ENCODE assay signal across 19 mouse cellular contexts in the genomic region with DNA sequence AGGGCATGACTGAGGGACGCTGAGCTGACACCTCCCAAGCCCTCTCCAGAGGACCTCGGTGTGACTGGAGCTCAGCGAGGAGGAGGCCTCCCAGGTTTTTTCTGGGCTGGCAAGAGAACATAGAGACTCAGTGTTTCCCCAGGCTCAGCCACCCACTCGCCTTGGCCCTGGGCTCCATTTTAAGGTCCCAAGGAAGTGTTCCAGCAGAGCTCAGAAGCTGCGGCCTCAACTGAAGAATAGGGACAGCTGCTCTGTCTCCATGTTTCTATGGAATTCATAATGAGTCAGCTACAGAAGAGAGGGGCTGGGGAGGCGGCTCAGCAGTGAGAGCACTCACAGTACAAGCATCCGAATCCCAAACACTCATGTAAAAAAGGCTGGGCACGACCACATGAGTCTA. TPM values are rescaled to one million over a fixed set of nuclear protein-coding genes. Genes with fewer than 3 reads are reported as not detected.
A peak's percentile ranks its signal among the peaks of the same experiment; 100 is the strongest.
DNase-seq lines count a peak whose midpoint lies in the region; ATAC-seq and TF ChIP-seq lines count a peak whose summit lies in the region.
"Had no signal": no experiment of that assay in that cellular context is flagged by ENCODE, and none has a peak within 500 bp of the region (broad histone marks: within the 10 kb centered on the region; RNA-seq: fewer than 3 reads in every experiment).

No protein-coding gene starts in this region.

- H3K4me2 ChIP-seq in stomach, postnatal 0 days (replicated peaks; ENCODE audit: low read depth) = no peak overlapping the region
- H3K4me2 ChIP-seq: neural tube, embryonic 12.5 days had no signal

- DNase-seq in left cerebral cortex, adult 11 months (ENCODE audit: low spot score) = peak; percentile 27
- no peak for DNase-seq in left cerebral cortex, postnatal 10 days (ENCODE audit: extremely low spot score in 1 of 2, low spot score in 2 of 2)
- peak; percentile 34 to 73 for DNase-seq in frontal cortex, adult 2 months (ENCODE audit: extremely low spot score in 1 of 2, low spot score in 1 of 2)
- peak; percentile 40 to 52 for DNase-seq in left cerebral cortex, adult 2 months (ENCODE audit: extremely low spot score in 1 of 2, low spot score in 2 of 2)
- no peak for DNase-seq in stomach, postnatal 0 days (ENCODE audit: low spot score)
- no peak for DNase-seq in hindbrain, embryonic 10.5 days (ENCODE audit: low spot score)
- DNase-seq in cerebellum, postnatal 4 days (ENCODE audit: low spot score in 2 of 2) = no peak
- DNase-seq: adrenal gland, adult 8-10 months; cerebellum, adult 2 months; kidney, adult 18-20 months; spleen, adult 18-20 months; thymus, postnatal 36 days had no signal

- H3K9ac ChIP-seq in stomach, postnatal 0 days (ENCODE audit: low read length) = no peak overlapping the region
- H3K9ac ChIP-seq: embryonic facial prominence, embryonic 13.5 days; hindbrain, embryonic 15.5 days; lung, embryonic 15.5 days; neural tube, embryonic 12.5 days had no signal

- 52% methylated on average over 8 of the region's 8 CpGs for WGBS in stomach, postnatal 0 days
- 76% methylated on average over 8 of the region's 8 CpGs for WGBS in hindbrain, embryonic 10.5 days

- no peak for TF ChIP-seq CTCF in left cerebral cortex, adult 2 months (IDR thresholded peaks at IDR 0.05)
- no peak for TF ChIP-seq CTCF in stomach, postnatal 0 days (IDR thresholded peaks at IDR 0.05; ENCODE audit: low read depth)

- H3K36me3 ChIP-seq in stomach, postnatal 0 days (ENCODE audit: control insufficient read depth, insufficient read depth, low read length) = no peaks in the 10 kb centered on the region
- no peaks in the 10 kb centered on the region for H3K36me3 ChIP-seq in hindbrain, embryonic 10.5 days
- H3K36me3 ChIP-seq: embryonic facial prominence, embryonic 13.5 days; forebrain, embryonic 10.5 days; heart, embryonic 13.5 days; hindbrain, embryonic 15.5 days; lung, embryonic 15.5 days; neural tube, embryonic 12.5 days had no signal

- peak overlapping the region; percentile 47; the same call in 1 of the 2 replicates for H3K27ac ChIP-seq in left cerebral cortex, adult 2 months
- peak overlapping the region; percentile 35; the same call in 1 of the 2 replicates for H3K27ac ChIP-seq in stomach, postnatal 0 days (replicated peaks)
- no peak overlapping the region for H3K27ac ChIP-seq in hindbrain, embryonic 10.5 days
- H3K27ac ChIP-seq: embryonic facial prominence, embryonic 13.5 days; forebrain, embryonic 10.5 days; heart, embryonic 13.5 days; hindbrain, embryonic 15.5 days; lung, embryonic 15.5 days; neural tube, embryonic 12.5 days had no signal

- H3K9me3 ChIP-seq in stomach, postnatal 0 days (ENCODE audit: control insufficient read depth, low read length) = no peaks in the 10 kb centered on the region
- H3K9me3 ChIP-seq in hindbrain, embryonic 10.5 days = no peaks in the 10 kb centered on the region
- H3K9me3 ChIP-seq: embryonic facial prominence, embryonic 13.5 days; forebrain, embryonic 10.5 days; heart, embryonic 13.5 days; hindbrain, embryonic 15.5 days; lung, embryonic 15.5 days; neural tube, embryonic 12.5 days had no signal

- no peak; the same call in 1 of the 2 replicates for ATAC-seq in stomach, postnatal 0 days (ENCODE audit: low FRiP score, low TSS enrichment)
- ATAC-seq: midbrain, embryonic 16.5 days had no signal

- H3K4me1 ChIP-seq in stomach, postnatal 0 days (replicated peaks; ENCODE audit: control insufficient read depth, insufficient read depth) = peaks cover 5% of the 10 kb centered on the region; the same call in 1 of the 2 replicates
- peaks cover 28% of the 10 kb centered on the region for H3K4me1 ChIP-seq in hindbrain, embryonic 10.5 days (replicated peaks)

- TF ChIP-seq EP300 in stomach, postnatal 0 days (optimal IDR thresholded peaks at IDR 0.05) = no peak

- H3K27me3 ChIP-seq in stomach, postnatal 0 days (ENCODE audit: control insufficient read depth, insufficient read depth, low read length) = no peaks in the 10 kb centered on the region
- H3K27me3 ChIP-seq in hindbrain, embryonic 10.5 days (ENCODE audit: insufficient read depth, poor library complexity, severe bottlenecking) = peaks cover 55% of the 10 kb centered on the region

- intact Hi-C loops in left cerebral cortex, postnatal 10 days (cut with DNase I) = no loop called here
- intact Hi-C loops in left cerebral cortex, adult 2 months (cut with DNase I) = no loop called here

- H3K4me3 ChIP-seq in left cerebral cortex, adult 2 months = no peak overlapping the region
- H3K4me3 ChIP-seq in stomach, postnatal 0 days (ENCODE audit: low read depth, low read length) = no peak overlapping the region
- no peak overlapping the region for H3K4me3 ChIP-seq in hindbrain, embryonic 10.5 days
- H3K4me3 ChIP-seq: forebrain, embryonic 10.5 days; hindbrain, embryonic 15.5 days; neural tube, embryonic 12.5 days had no signal

RNA-seq across cellular contexts. Expression of gene Kcnq4, which starts 30.8 kb away (rescaled TPM):
- 10 to 100 TPM; 11.4 to 12.6 TPM for total RNA-seq in left cerebral cortex, postnatal 10 days (2021)
- 7.4 and 7.8 TPM in 2 replicates for polyA plus RNA-seq in frontal cortex, adult 2 months (2012; rRNA removed)
- total RNA-seq in left cerebral cortex, adult 2 months (2021) = 1 to 10 TPM; 6.9 to 7.5 TPM
- 2.2 and 2.7 TPM in 2 replicates for polyA plus RNA-seq in stomach, postnatal 0 days (2015; fragmentation: Nextera tagmentation; extraction: Ambion mirVana)
- polyA plus RNA-seq in hindbrain, embryonic 10.5 days (2016; fragmentation: Nextera tagmentation; extraction: Ambion mirVana) = 3.9 and 4.6 TPM in 2 replicates

RNA-seq across cellular contexts. Expression of gene Cited4, which starts 51.2 kb away (rescaled TPM):
- 1 to 10 TPM; 7.0 to 9.0 TPM for total RNA-seq in left cerebral cortex, postnatal 10 days (2021)
- polyA plus RNA-seq in frontal cortex, adult 2 months (2012; rRNA removed) = 9.2 and 14.8 TPM in 2 replicates
- total RNA-seq in left cerebral cortex, adult 2 months (2021) = 10 to 100 TPM; 17.9 to 20.2 TPM
- polyA plus RNA-seq in stomach, postnatal 0 days (2015; fragmentation: Nextera tagmentation; extraction: Ambion mirVana) = 29.8 and 31.8 TPM in 2 replicates
- polyA plus RNA-seq in hindbrain, embryonic 10.5 days (2016; fragmentation: Nextera tagmentation; extraction: Ambion mirVana) = 16.5 and 17.3 TPM in 2 replicates

Comparison
In these comparisons a context has a peak if more than half of its experiments do, and no peak if none do; other contexts are left out.
1. DNase-seq: peak in left cerebral cortex, adult 11 months (single experiment), frontal cortex, adult 2 months (2 of 2) and left cerebral cortex, adult 2 months (2 of 2); none in left cerebral cortex, postnatal 10 days (0 of 2), stomach, postnatal 0 days (single experiment), hindbrain, embryonic 10.5 days (single experiment) and cerebellum, postnatal 4 days (0 of 2).